Mouse (Mus musculus) neural tube, embryonic 11.5 days (tissue): ENCODE measurements at regions not wholly inside any gene's neighbourhood (a gene's known extent, or its start where the extent isn't known, plus 50 kb on each side); places are given as distances from the start of the nearest gene placed in this dataset.
"Not testable (repeated sequence)": the region's sequence is repeated elsewhere in the genome, so short reads cannot be mapped to it uniquely, and the experiment has no call there.

Source experiments
- ATAC-seq: fragments of 200-750 bp; cut with Nextera tagmentation; 2 replicates; pipeline ENCODE4 v1.8.0; 2017; ENCODE audit warnings: moderate number of reproducible peaks, mild to moderate bottlenecking, moderate TSS enrichment, moderate library complexity; ENCODE audit not compliant: insufficient read depth, low FRiP score, low TSS enrichment
- DNase-seq: peaks from one replicate; pipeline ENCODE4 v3.0.0-alpha.2; 2015; ENCODE audit warnings: low spot score
- H3K27ac ChIP-seq: fragments of 300-500 bp; sonication (generic); 2 replicates; pipeline ENCODE4 v1.5.1; 2014; ENCODE audit warnings: low read depth, mild to moderate bottlenecking, low read length
- H3K27me3 ChIP-seq: fragments of 300-500 bp; sonication (generic); 2 replicates; pipeline ENCODE4 v1.6.1; 2014; ENCODE audit warnings: mild to moderate bottlenecking, low read length, mixed read lengths; ENCODE audit not compliant: control insufficient read depth, insufficient read depth
- H3K36me3 ChIP-seq: fragments of 300-500 bp; sonication (generic); 2 replicates; pipeline ENCODE4 v1.6.1; 2014; ENCODE audit warnings: mild to moderate bottlenecking, low read length, moderate library complexity, mixed read lengths; ENCODE audit not compliant: control insufficient read depth, insufficient read depth
- H3K4me1 ChIP-seq: fragments of 300-500 bp; sonication (generic); 2 replicates; pipeline ENCODE4 v1.6.1; 2014; ENCODE audit warnings: low read length, mixed read lengths; ENCODE audit not compliant: control insufficient read depth, insufficient read depth
- H3K4me2 ChIP-seq: fragments of 300-500 bp; sonication (generic); 2 replicates; pipeline ENCODE4 v1.6.1; 2014; ENCODE audit warnings: low read depth, mild to moderate bottlenecking, moderate library complexity
- H3K4me3 ChIP-seq: fragments of 300-500 bp; sonication (generic); 2 replicates; pipeline ENCODE4 v1.5.1; 2014; ENCODE audit warnings: low read depth, low read length
- H3K9ac ChIP-seq: fragments of 300-500 bp; sonication (generic); 2 replicates; pipeline ENCODE4 v1.6.1; 2014; ENCODE audit warnings: mild to moderate bottlenecking, low read length
- H3K9me3 ChIP-seq: fragments of 300-500 bp; sonication (generic); 2 replicates; pipeline ENCODE4 v1.6.1; 2016; ENCODE audit warnings: low read length; ENCODE audit not compliant: control insufficient read depth
- WGBS: fragments of 180-500 bp; shearing (Covaris S2); extraction: QIAGEN DNeasy Blood & Tissue Kit; methylation state at CpG from one replicate; pipeline ENCODE4 v1.1.7; 2014; 5-methylcytosine and 5-hydroxymethylcytosine counted together

GRCm38 (mm10) chr3:128380579-128380978 lies 484.5 kb upstream of the Fam241a start:
- H3K4me2 ChIP-seq, result no peak overlapping the region
- no peak overlapping the region for H3K4me3 ChIP-seq
- DNase-seq (no peak), ATAC-seq (no peak)
- H3K4me1 ChIP-seq, result no peaks in the 10 kb centered on the region
- H3K27ac ChIP-seq, result no peak overlapping the region
- H3K36me3 ChIP-seq, result no peaks in the 10 kb centered on the region
- H3K9me3 ChIP-seq, result no peaks in the 10 kb centered on the region
- H3K27me3 ChIP-seq, result no peaks in the 10 kb centered on the region
- H3K9ac ChIP-seq, result no peak overlapping the region
- WGBS, result 88% methylated on average over 4 of the region's 4 CpGs

- H3K4me1 ChIP-seq, result no peaks in the 10 kb centered on the region
- 28% methylated on average over 5 of the region's 5 CpGs for WGBS
- H3K4me2 ChIP-seq, result no peak overlapping the region
- H3K9ac ChIP-seq, result no peak overlapping the region
- DNase-seq, result no peak
- H3K9me3 ChIP-seq, result no peaks in the 10 kb centered on the region
- H3K4me3 ChIP-seq, result no peak overlapping the region
- no peaks in the 10 kb centered on the region for H3K36me3 ChIP-seq
- H3K27me3 ChIP-seq, result no peaks in the 10 kb centered on the region
- H3K27ac ChIP-seq, result no peak overlapping the region
- ATAC-seq, result no peak
Measured at GRCm38 (mm10) chr3:128369521-128370127, 473.5 kb upstream of the Fam241a start.

- 91% methylated on average over 2 of the region's 2 CpGs for WGBS
- H3K4me2 ChIP-seq, result no peak overlapping the region
- no peak overlapping the region for H3K27ac ChIP-seq
- no peaks in the 10 kb centered on the region for H3K36me3 ChIP-seq
- DNase-seq (no peak), ATAC-seq (no peak)
- H3K4me1 ChIP-seq, result no peaks in the 10 kb centered on the region
- no peak overlapping the region for H3K9ac ChIP-seq
- H3K27me3 ChIP-seq, result no peaks in the 10 kb centered on the region
- no peak overlapping the region for H3K4me3 ChIP-seq
- H3K9me3 ChIP-seq, result no peaks in the 10 kb centered on the region
Measured at GRCm38 (mm10) chr3:128362310-128362709, 466.2 kb upstream of the Fam241a start.

GRCm38 (mm10) chr3:128349123-128349522 lies 453.0 kb upstream of the Fam241a start:
- not testable (repeated sequence) for H3K9me3 ChIP-seq, H3K4me1 ChIP-seq, H3K4me2 ChIP-seq, H3K36me3 ChIP-seq, H3K9ac ChIP-seq, H3K27ac ChIP-seq, H3K27me3 ChIP-seq, H3K4me3 ChIP-seq
- peak; percentile 79 for ATAC-seq
- peak; percentile 64 for DNase-seq
- WGBS, result 5% methylated on average over 2 of the region's 2 CpGs

GRCm38 (mm10) chr3:128347782-128348574 lies 451.9 kb upstream of the Fam241a start:
- Histone ChIP-seq H3K27me3 (no peaks in the 10 kb centered on the region), H3K4me3 (no peak overlapping the region), H3K9me3 (no peaks in the 10 kb centered on the region), H3K27ac (no peak overlapping the region), H3K4me2 (no peak overlapping the region), H3K36me3 (no peaks in the 10 kb centered on the region), H3K9ac (no peak overlapping the region), H3K4me1 (peaks cover 3% of the 10 kb centered on the region; the same call in 1 of the 2 replicates)
- ATAC-seq, result peak; percentile 38; the same call in 1 of the 2 replicates
- WGBS, result 60% methylated on average over 8 of the region's 8 CpGs
- DNase-seq, result no peak

GRCm38 (mm10) chr3:128337508-128337907 lies 441.4 kb upstream of the Fam241a start:
- no peak for DNase-seq
- no peak overlapping the region for H3K4me2 ChIP-seq
- 84% methylated on average over 2 of the region's 2 CpGs for WGBS
- ATAC-seq, result peak; percentile 31; the same call in 1 of the 2 replicates
- no peaks in the 10 kb centered on the region for H3K27me3 ChIP-seq
- H3K9ac ChIP-seq, result no peak overlapping the region
- no peaks in the 10 kb centered on the region for H3K4me1 ChIP-seq
- no peaks in the 10 kb centered on the region for H3K36me3 ChIP-seq
- H3K27ac ChIP-seq, result no peak overlapping the region
- H3K9me3 ChIP-seq, result no peaks in the 10 kb centered on the region
- H3K4me3 ChIP-seq, result no peak overlapping the region

- Histone ChIP-seq H3K4me2 (no peak overlapping the region), H3K27me3 (no peaks in the 10 kb centered on the region), H3K27ac (no peak overlapping the region), H3K4me1 (no peaks in the 10 kb centered on the region), H3K36me3 (no peaks in the 10 kb centered on the region), H3K9ac (no peak overlapping the region), H3K9me3 (no peaks in the 10 kb centered on the region), H3K4me3 (no peak overlapping the region)
- ATAC-seq (peak; percentile 84), DNase-seq (peak; percentile 77)
- WGBS, result 29% methylated on average over 5 of the region's 5 CpGs
Measured at GRCm38 (mm10) chr3:128337031-128337430, 440.9 kb upstream of the Fam241a start.

- no peak for DNase-seq
- H3K4me3 ChIP-seq, result no peak overlapping the region
- H3K36me3 ChIP-seq, result no peaks in the 10 kb centered on the region
- no peaks in the 10 kb centered on the region for H3K27me3 ChIP-seq
- ATAC-seq, result no peak
- no peaks in the 10 kb centered on the region for H3K4me1 ChIP-seq
- WGBS, result 79% methylated on average over 5 of the region's 5 CpGs
- no peak overlapping the region for H3K9ac ChIP-seq
- no peak overlapping the region for H3K27ac ChIP-seq
- no peak overlapping the region for H3K4me2 ChIP-seq
- no peaks in the 10 kb centered on the region for H3K9me3 ChIP-seq
Measured at GRCm38 (mm10) chr3:128327677-128328076, 431.6 kb upstream of the Fam241a start.

GRCm38 (mm10) chr3:128301312-128301711 lies 405.2 kb upstream of the Fam241a start:
- ATAC-seq (no peak), DNase-seq (no peak)
- no peaks in the 10 kb centered on the region for H3K36me3 ChIP-seq
- no peaks in the 10 kb centered on the region for H3K27me3 ChIP-seq
- no peak overlapping the region for H3K4me3 ChIP-seq
- no peaks in the 10 kb centered on the region for H3K9me3 ChIP-seq
- 85% methylated on average over 4 of the region's 4 CpGs for WGBS
- no peaks in the 10 kb centered on the region for H3K4me1 ChIP-seq
- H3K27ac ChIP-seq, result no peak overlapping the region
- H3K9ac ChIP-seq, result no peak overlapping the region
- H3K4me2 ChIP-seq, result no peak overlapping the region
